Mouse (Mus musculus) lung, embryonic 16.5 days (tissue): ENCODE data around the gene Idua. TPM values are rescaled to one million over a fixed set of nuclear protein-coding genes. Genes with fewer than 3 reads are reported as not detected.

Experiments
- ATAC-seq: fragments of 200-750 bp; cut with Nextera tagmentation; 2 replicates; pipeline ENCODE4 v1.8.0; 2017; ENCODE audit warnings: low read depth, mild to moderate bottlenecking, moderate library complexity
- H3K27ac ChIP-seq: fragments of 300-500 bp; sonication (generic); 2 replicates; pipeline ENCODE4 v1.5.1; 2014; ENCODE audit warnings: mild to moderate bottlenecking, control low read depth, low read length
- H3K27me3 ChIP-seq: fragments of 300-500 bp; sonication (generic); 2 replicates; pipeline ENCODE4 v1.6.1; 2014; ENCODE audit warnings: low read depth, low read length, mixed read lengths; ENCODE audit not compliant: control insufficient read depth, insufficient read depth
- H3K36me3 ChIP-seq: fragments of 300-500 bp; sonication (generic); 2 replicates; pipeline ENCODE4 v1.6.1; 2014; ENCODE audit warnings: low read length; ENCODE audit not compliant: control insufficient read depth, insufficient read depth
- H3K4me1 ChIP-seq: fragments of 300-500 bp; sonication (generic); replicated peaks from 2 replicates; pipeline ENCODE4 v1.6.1; 2014; ENCODE audit warnings: low read length, mixed read lengths; ENCODE audit not compliant: control insufficient read depth, insufficient read depth
- H3K4me2 ChIP-seq: fragments of 300-500 bp; sonication (generic); 2 replicates; pipeline ENCODE4 v1.6.1; 2014; ENCODE audit warnings: low read depth, low read length, control low read depth
- H3K4me3 ChIP-seq: fragments of 300-500 bp; sonication (generic); 2 replicates; pipeline ENCODE4 v1.5.1; 2014; ENCODE audit warnings: mild to moderate bottlenecking, low read length, control low read depth
- H3K9ac ChIP-seq: fragments of 300-500 bp; sonication (generic); 2 replicates; pipeline ENCODE4 v1.6.1; 2014; ENCODE audit warnings: low read length, control low read depth
- H3K9me3 ChIP-seq: fragments of 300-500 bp; sonication (generic); 2 replicates; pipeline ENCODE4 v1.6.1; 2016; ENCODE audit warnings: low read length; ENCODE audit not compliant: control insufficient read depth
- WGBS: fragments of 180-500 bp; shearing (Covaris S2); extraction: QIAGEN DNeasy Blood & Tissue Kit; methylation state at CpG from one replicate; pipeline ENCODE4 v1.1.7; 2014; 5-methylcytosine and 5-hydroxymethylcytosine counted together
- polyA plus RNA-seq: library from polyadenylated mRNA; unstranded; fragments of >200 nt; fragmentation: Nextera tagmentation; extraction: Ambion mirVana; gene quantifications from 2 replicates; pipeline ENCODE4 v1.2.1, GENCODE M21; 2015

The Idua gene
- polyA plus RNA-seq, 1 experiment from 2014 or later = 15.7 TPM

- no peaks in the 10 kb centered on the region for H3K4me1 ChIP-seq
- no peak overlapping the region for H3K27ac ChIP-seq
- no peak for ATAC-seq
- H3K4me2 ChIP-seq = no peak overlapping the region
- H3K27me3 ChIP-seq = no peaks in the 10 kb centered on the region
- H3K4me3 ChIP-seq = no peak overlapping the region
- H3K9me3 ChIP-seq = no peaks in the 10 kb centered on the region
- 61% methylated on average over 4 of the region's 4 CpGs for WGBS
- H3K9ac ChIP-seq = no peak overlapping the region
- no peaks in the 10 kb centered on the region for H3K36me3 ChIP-seq
Measured at GRCm38 (mm10) chr5:108636172-108636571, 24.0 kb upstream of the Idua start.

GRCm38 (mm10) chr5:108643674-108644073 is 16.5 kb upstream of the Idua start:
- 61% methylated on average over 2 of the region's 2 CpGs for WGBS
- no peak overlapping the region for H3K4me2 ChIP-seq

GRCm38 (mm10) chr5:108645651-108646342 is 14.3 kb upstream of the Idua start:
- Histone ChIP-seq H3K27ac (no peak overlapping the region), H3K27me3 (no peaks in the 10 kb centered on the region), H3K9me3 (no peaks in the 10 kb centered on the region), H3K4me3 (no peak overlapping the region), H3K36me3 (peaks cover 14% of the 10 kb centered on the region; the same call in 1 of the 2 replicates), H3K9ac (no peak overlapping the region), H3K4me2 (no peak overlapping the region), H3K4me1 (no peaks in the 10 kb centered on the region)
- ATAC-seq = no peak
- 78% methylated on average over 9 of the region's 9 CpGs for WGBS

More at GRCm38 (mm10) chr5:108643674-108644073, 16.5 kb upstream of the Idua start:
- no peak overlapping the region for H3K4me3 ChIP-seq
- H3K4me1 ChIP-seq = no peaks in the 10 kb centered on the region
- no peak overlapping the region for H3K9ac ChIP-seq
- H3K9me3 ChIP-seq = no peaks in the 10 kb centered on the region
- no peak for ATAC-seq
- H3K27me3 ChIP-seq = no peaks in the 10 kb centered on the region
- no peak overlapping the region for H3K27ac ChIP-seq
- H3K36me3 ChIP-seq = peaks cover 14% of the 10 kb centered on the region; the same call in 1 of the 2 replicates

GRCm38 (mm10) chr5:108646343-108646660 is 13.8 kb upstream of the Idua start:
- Histone ChIP-seq H3K36me3 (peaks cover 14% of the 10 kb centered on the region; the same call in 1 of the 2 replicates), H3K4me3 (no peak overlapping the region), H3K4me1 (no peaks in the 10 kb centered on the region), H3K4me2 (no peak overlapping the region), H3K9me3 (no peaks in the 10 kb centered on the region), H3K27ac (no peak overlapping the region), H3K9ac (no peak overlapping the region), H3K27me3 (no peaks in the 10 kb centered on the region)
- no peak for ATAC-seq
- WGBS = 73% methylated on average over 3 of the region's 3 CpGs

GRCm38 (mm10) chr5:108647311-108647710 is 12.8 kb upstream of the Idua start:
- no peak overlapping the region for H3K9ac ChIP-seq
- peaks cover 14% of the 10 kb centered on the region; the same call in 1 of the 2 replicates for H3K36me3 ChIP-seq
- H3K27me3 ChIP-seq = no peaks in the 10 kb centered on the region
- no peaks in the 10 kb centered on the region for H3K4me1 ChIP-seq
- ATAC-seq = no peak
- H3K27ac ChIP-seq = no peak overlapping the region
- H3K4me2 ChIP-seq = no peak overlapping the region
- no peak overlapping the region for H3K4me3 ChIP-seq
- 85% methylated on average over 2 of the region's 2 CpGs for WGBS
- no peaks in the 10 kb centered on the region for H3K9me3 ChIP-seq

- no peaks in the 10 kb centered on the region for H3K27me3 ChIP-seq
- H3K36me3 ChIP-seq = peaks cover 18% of the 10 kb centered on the region
- H3K4me1 ChIP-seq = no peaks in the 10 kb centered on the region
- H3K27ac ChIP-seq = no peak overlapping the region
- H3K4me3 ChIP-seq = no peak overlapping the region
- no peak overlapping the region for H3K9ac ChIP-seq
- WGBS = 80% methylated on average over 2 of the region's 2 CpGs
- no peaks in the 10 kb centered on the region for H3K9me3 ChIP-seq
- no peak overlapping the region for H3K4me2 ChIP-seq
- no peak for ATAC-seq
Measured at GRCm38 (mm10) chr5:108647820-108648465, 12.2 kb upstream of the Idua start.

- H3K27me3 ChIP-seq = no peaks in the 10 kb centered on the region
- ATAC-seq = no peak
- no peaks in the 10 kb centered on the region for H3K4me1 ChIP-seq
- H3K27ac ChIP-seq = no peak overlapping the region
- WGBS = 86% methylated on average over 11 of the region's 11 CpGs
- no peak overlapping the region for H3K9ac ChIP-seq
- H3K4me3 ChIP-seq = no peak overlapping the region
- H3K9me3 ChIP-seq = no peaks in the 10 kb centered on the region
- peaks cover 28% of the 10 kb centered on the region for H3K36me3 ChIP-seq
- H3K4me2 ChIP-seq = no peak overlapping the region
Measured at GRCm38 (mm10) chr5:108648937-108649576, 11.1 kb upstream of the Idua start.

- no peak overlapping the region for H3K27ac ChIP-seq
- H3K4me2 ChIP-seq = no peak overlapping the region
- H3K27me3 ChIP-seq = no peaks in the 10 kb centered on the region
- H3K4me1 ChIP-seq = no peaks in the 10 kb centered on the region
- H3K9me3 ChIP-seq = no peaks in the 10 kb centered on the region
- WGBS = 84% methylated on average over 7 of the region's 7 CpGs
- no peak overlapping the region for H3K9ac ChIP-seq
- no peak overlapping the region for H3K4me3 ChIP-seq
- H3K36me3 ChIP-seq = peaks cover 33% of the 10 kb centered on the region
- no peak for ATAC-seq
Measured at GRCm38 (mm10) chr5:108650341-108650740, 9.8 kb upstream of the Idua start.

GRCm38 (mm10) chr5:108651136-108651720 is 8.9 kb upstream of the Idua start:
- Histone ChIP-seq H3K27me3 (no peaks in the 10 kb centered on the region), H3K9ac (no peak overlapping the region), H3K4me1 (no peaks in the 10 kb centered on the region), H3K27ac (no peak overlapping the region), H3K36me3 (peaks cover 35% of the 10 kb centered on the region), H3K4me2 (no peak overlapping the region), H3K4me3 (no peak overlapping the region), H3K9me3 (no peaks in the 10 kb centered on the region)
- 78% methylated on average over 5 of the region's 5 CpGs for WGBS
- no peak for ATAC-seq
